Mouse (Mus musculus) heart, embryonic 16.5 days (tissue): ENCODE data around the gene Adcy10. TPM values are rescaled to one million over a fixed set of nuclear protein-coding genes. Genes with fewer than 3 reads are reported as not detected.

ENCODE experiments used
- ATAC-seq: fragments of 200-750 bp; cut with Nextera tagmentation; replicated peaks from 2 replicates; pipeline ENCODE4 v1.8.0; 2017; ENCODE audit warnings: moderate number of reproducible peaks; ENCODE audit not compliant: insufficient read depth, low FRiP score; ENCODE audit errors: extremely low read depth
- H3K27ac ChIP-seq: fragments of 300-500 bp; sonication (generic); 2 replicates; pipeline ENCODE4 v1.5.1; 2014; ENCODE audit warnings: mild to moderate bottlenecking, low read length, control low read depth, moderate library complexity
- H3K27me3 ChIP-seq: fragments of 300-500 bp; sonication (generic); 2 replicates; pipeline ENCODE4 v1.6.1; 2014; ENCODE audit warnings: low read length, mixed read lengths; ENCODE audit not compliant: control insufficient read depth, insufficient read depth
- H3K36me3 ChIP-seq: fragments of 300-500 bp; sonication (generic); 2 replicates; pipeline ENCODE4 v1.6.1; 2014; ENCODE audit not compliant: control insufficient read depth, insufficient read depth
- H3K4me1 ChIP-seq: fragments of 300-500 bp; sonication (generic); 2 replicates; pipeline ENCODE4 v1.6.1; 2014; ENCODE audit warnings: low read length, mixed read lengths; ENCODE audit not compliant: control insufficient read depth, insufficient read depth
- H3K4me2 ChIP-seq: fragments of 300-500 bp; sonication (generic); 2 replicates; pipeline ENCODE4 v1.6.1; 2014; ENCODE audit warnings: low read depth, mild to moderate bottlenecking, control low read depth, low read length
- H3K4me3 ChIP-seq: fragments of 300-500 bp; sonication (generic); 2 replicates; pipeline ENCODE4 v1.5.1; 2014; ENCODE audit warnings: mild to moderate bottlenecking, control low read depth, low read length
- H3K9ac ChIP-seq: fragments of 300-500 bp; sonication (generic); 2 replicates; pipeline ENCODE4 v1.6.1; 2014; ENCODE audit warnings: low read length, control low read depth
- H3K9me3 ChIP-seq: fragments of 300-500 bp; sonication (generic); replicated peaks from 2 replicates; pipeline ENCODE4 v1.6.1; 2016; ENCODE audit warnings: low read length; ENCODE audit not compliant: control insufficient read depth
- WGBS: fragments of 180-500 bp; shearing (Covaris S2); extraction: QIAGEN DNeasy Blood & Tissue Kit; methylation state at CpG from one replicate; pipeline ENCODE4 v1.1.7; 2014; 5-methylcytosine and 5-hydroxymethylcytosine counted together
- polyA plus RNA-seq: library from polyadenylated mRNA; unstranded; fragments of >200 nt; fragmentation: Nextera tagmentation; extraction: Ambion mirVana; gene quantifications from 2 replicates; pipeline ENCODE4 v1.2.1, GENCODE M21; 2015

The Adcy10 gene
- polyA plus RNA-seq, 1 experiment from 2014 or later: not detected

- Histone ChIP-seq H3K27ac (no peak overlapping the region), H3K9ac (no peak overlapping the region), H3K27me3 (no peaks in the 10 kb centered on the region), H3K4me2 (no peak overlapping the region), H3K4me3 (no peak overlapping the region), H3K9me3 (no peaks in the 10 kb centered on the region), H3K4me1 (no peaks in the 10 kb centered on the region; the same call in 1 of the 2 replicates), H3K36me3 (no peaks in the 10 kb centered on the region)
- no peak for ATAC-seq
- 70% methylated on average over 3 of the region's 3 CpGs for WGBS
Measured at GRCm38 (mm10) chr1:165498856-165499255, 13.9 kb downstream of the Adcy10 start.

- Histone ChIP-seq H3K27me3 (no peaks in the 10 kb centered on the region), H3K4me2 (no peak overlapping the region), H3K4me1 (no peaks in the 10 kb centered on the region; the same call in 1 of the 2 replicates), H3K4me3 (no peak overlapping the region), H3K36me3 (no peaks in the 10 kb centered on the region), H3K27ac (no peak overlapping the region), H3K9me3 (no peaks in the 10 kb centered on the region), H3K9ac (no peak overlapping the region)
- WGBS: 24% methylated on average over 10 of the region's 10 CpGs
- no peak for ATAC-seq
Measured at GRCm38 (mm10) chr1:165503307-165504024, 18.5 kb downstream of the Adcy10 start.

GRCm38 (mm10) chr1:165506303-165506702 is 21.3 kb downstream of the Adcy10 start:
- WGBS: 83% methylated on average over 6 of the region's 6 CpGs
- Histone ChIP-seq H3K9me3 (no peaks in the 10 kb centered on the region), H3K4me3 (no peak overlapping the region), H3K27ac (no peak overlapping the region), H3K27me3 (no peaks in the 10 kb centered on the region), H3K4me1 (no peaks in the 10 kb centered on the region; the same call in 1 of the 2 replicates), H3K36me3 (no peaks in the 10 kb centered on the region), H3K9ac (no peak overlapping the region), H3K4me2 (no peak overlapping the region)
- no peak for ATAC-seq

GRCm38 (mm10) chr1:165510161-165510560 is 25.2 kb downstream of the Adcy10 start:
- no peak overlapping the region for H3K9ac ChIP-seq
- no peak overlapping the region for H3K4me3 ChIP-seq
- 77% methylated on average over 6 of the region's 6 CpGs for WGBS
- no peaks in the 10 kb centered on the region for H3K27me3 ChIP-seq
- ATAC-seq: no peak
- no peaks in the 10 kb centered on the region for H3K4me1 ChIP-seq
- no peak overlapping the region for H3K27ac ChIP-seq
- no peaks in the 10 kb centered on the region for H3K36me3 ChIP-seq
- no peak overlapping the region for H3K4me2 ChIP-seq
- no peaks in the 10 kb centered on the region for H3K9me3 ChIP-seq

GRCm38 (mm10) chr1:165520716-165521115 is 35.7 kb downstream of the Adcy10 start:
- Histone ChIP-seq H3K4me2 (no peak overlapping the region), H3K27me3 (no peaks in the 10 kb centered on the region), H3K4me1 (no peaks in the 10 kb centered on the region), H3K9me3 (no peaks in the 10 kb centered on the region), H3K27ac (no peak overlapping the region), H3K9ac (no peak overlapping the region), H3K4me3 (no peak overlapping the region), H3K36me3 (no peaks in the 10 kb centered on the region)
- no peak for ATAC-seq
- 90% methylated on average over 7 of the region's 7 CpGs for WGBS

- Histone ChIP-seq H3K4me2 (no peak overlapping the region), H3K9ac (no peak overlapping the region), H3K4me1 (no peaks in the 10 kb centered on the region), H3K4me3 (no peak overlapping the region), H3K36me3 (no peaks in the 10 kb centered on the region), H3K27ac (no peak overlapping the region), H3K9me3 (no peaks in the 10 kb centered on the region), H3K27me3 (no peaks in the 10 kb centered on the region)
- ATAC-seq: no peak
- 65% methylated on average over 12 of the region's 12 CpGs for WGBS
Measured at GRCm38 (mm10) chr1:165536079-165536675, 51.2 kb downstream of the Adcy10 start.

GRCm38 (mm10) chr1:165537241-165537807 is 52.3 kb downstream of the Adcy10 start:
- Histone ChIP-seq H3K27me3 (no peaks in the 10 kb centered on the region), H3K4me2 (no peak overlapping the region), H3K4me1 (no peaks in the 10 kb centered on the region), H3K4me3 (no peak overlapping the region), H3K36me3 (no peaks in the 10 kb centered on the region), H3K9ac (no peak overlapping the region), H3K9me3 (no peaks in the 10 kb centered on the region), H3K27ac (no peak overlapping the region)
- WGBS: 58% methylated on average over 5 of the region's 5 CpGs
- ATAC-seq: no peak

- Histone ChIP-seq H3K4me3 (no peak overlapping the region), H3K4me2 (no peak overlapping the region), H3K27me3 (no peaks in the 10 kb centered on the region), H3K4me1 (no peaks in the 10 kb centered on the region), H3K36me3 (no peaks in the 10 kb centered on the region), H3K9me3 (peaks cover 7% of the 10 kb centered on the region; the same call in 1 of the 2 replicates), H3K27ac (no peak overlapping the region), H3K9ac (no peak overlapping the region)
- no peak for ATAC-seq
- WGBS: 30% methylated on average over 2 of the region's 2 CpGs
Measured at GRCm38 (mm10) chr1:165556711-165557110, 71.7 kb downstream of the Adcy10 start.

GRCm38 (mm10) chr1:165559073-165559472 is 74.1 kb downstream of the Adcy10 start:
- Histone ChIP-seq H3K9ac (no peak overlapping the region), H3K27me3 (no peaks in the 10 kb centered on the region), H3K36me3 (no peaks in the 10 kb centered on the region), H3K4me3 (no peak overlapping the region), H3K4me2 (no peak overlapping the region), H3K4me1 (no peaks in the 10 kb centered on the region), H3K27ac (no peak overlapping the region), H3K9me3 (no peaks in the 10 kb centered on the region)
- no peak for ATAC-seq
- 83% methylated on average over 9 of the region's 9 CpGs for WGBS
